Mouse (Mus musculus): Measurements from ENCODE around the gene Parvb.

DNA sequence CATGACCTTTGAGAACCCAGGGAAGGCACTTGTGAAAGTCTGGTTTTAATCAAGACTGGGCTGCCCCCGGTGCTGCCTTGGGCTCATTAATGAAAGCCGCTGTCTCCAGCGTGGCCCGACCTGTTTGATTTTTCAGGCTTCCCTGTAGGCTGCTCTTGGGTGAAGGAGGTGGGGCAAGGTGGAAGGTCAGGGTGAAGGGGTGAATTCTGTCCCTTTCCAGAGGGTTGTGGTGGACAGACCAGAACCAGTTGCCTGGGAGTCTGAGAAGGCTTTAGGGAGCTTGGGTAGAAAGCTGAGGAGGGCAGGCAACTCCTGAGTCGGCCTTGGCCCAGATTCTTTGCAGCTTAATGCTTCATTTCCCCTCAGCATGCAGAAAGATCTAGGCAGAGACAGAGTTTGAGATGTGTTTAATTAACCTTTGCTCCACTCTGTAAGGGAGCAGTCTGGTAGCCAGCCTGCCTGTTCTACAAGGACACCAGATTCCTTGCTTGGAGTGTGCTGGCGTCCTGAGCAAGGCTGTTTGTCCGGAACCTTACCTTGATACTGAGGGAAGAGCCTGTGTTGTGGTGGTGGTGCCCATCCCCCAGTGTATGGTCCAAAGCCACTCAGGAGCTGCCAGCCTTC, 15.3 kb upstream of the Parvb start:
- no peak for TF ChIP-seq CTCF (conservative IDR thresholded peaks at IDR 0.05; ENCODE audit: insufficient read depth, insufficient read length, low read depth, low read length)
- TF ChIP-seq POLR2A (IDR thresholded peaks at IDR 0.05; ENCODE audit: low read depth, low read length) = no peak

All from kidney, adult 2 months (tissue).